Mouse (Mus musculus): ENCODE measurements around the gene Atp6v0a4. TPM values are rescaled to one million over a fixed set of nuclear protein-coding genes. Genes with fewer than 3 reads are reported as not detected.
A peak's percentile ranks its signal among the peaks of the same experiment; 100 is the strongest.

Atp6v0a4 gene
- polyA plus RNA-seq, 1 experiment from 2014 or later, result 0.34 TPM

GRCm38 (mm10) chr6:38121843-38122242, 2.5 kb downstream of the Atp6v0a4 start:
- Histone ChIP-seq H3K36me3 (ENCODE audit: control insufficient read depth, insufficient read depth, low read length) (no peaks in the 10 kb centered on the region; the same call in 1 of the 2 replicates), H3K27me3 (ENCODE audit: control insufficient read depth, insufficient read depth, low read length) (no peaks in the 10 kb centered on the region), H3K4me2 (no peak overlapping the region), H3K4me1 (ENCODE audit: control insufficient read depth, insufficient read depth, low read length) (peaks cover 9% of the 10 kb centered on the region; the same call in 1 of the 2 replicates), H3K27ac (ENCODE audit: low read depth, low read length) (no peak overlapping the region), H3K4me3 (ENCODE audit: low read depth, low read length) (no peak overlapping the region), H3K9ac (ENCODE audit: low read depth, low read length) (no peak overlapping the region), H3K9me3 (replicated peaks; ENCODE audit: control insufficient read depth, low read length) (no peaks in the 10 kb centered on the region)
- ATAC-seq (replicated peaks; ENCODE audit: insufficient number of reproducible peaks, low FRiP score, low TSS enrichment), result no peak
- 78% methylated on average over 5 of the region's 5 CpGs for WGBS (ENCODE audit: insufficient replicate concordance)

- Histone ChIP-seq H3K36me3 (ENCODE audit: control insufficient read depth, insufficient read depth, low read length) (no peaks in the 10 kb centered on the region; the same call in 1 of the 2 replicates), H3K4me1 (ENCODE audit: control insufficient read depth, insufficient read depth, low read length) (peaks cover 9% of the 10 kb centered on the region; the same call in 1 of the 2 replicates), H3K4me2 (no peak overlapping the region), H3K9me3 (replicated peaks; ENCODE audit: control insufficient read depth, low read length) (no peaks in the 10 kb centered on the region), H3K9ac (ENCODE audit: low read depth, low read length) (no peak overlapping the region), H3K27ac (ENCODE audit: low read depth, low read length) (no peak overlapping the region), H3K27me3 (ENCODE audit: control insufficient read depth, insufficient read depth, low read length) (no peaks in the 10 kb centered on the region), H3K4me3 (ENCODE audit: low read depth, low read length) (no peak overlapping the region)
- ATAC-seq (replicated peaks; ENCODE audit: insufficient number of reproducible peaks, low FRiP score, low TSS enrichment), result no peak
- WGBS (ENCODE audit: insufficient replicate concordance), result 67% methylated on average over 8 of the region's 9 CpGs
Measured at GRCm38 (mm10) chr6:38120681-38121371, 3.6 kb downstream of the Atp6v0a4 start.

- no peak overlapping the region for H3K9ac ChIP-seq (ENCODE audit: low read depth, low read length)
- H3K9me3 ChIP-seq (replicated peaks; ENCODE audit: control insufficient read depth, low read length), result no peaks in the 10 kb centered on the region
- H3K27ac ChIP-seq (ENCODE audit: low read depth, low read length), result no peak overlapping the region
- H3K4me3 ChIP-seq (ENCODE audit: low read depth, low read length), result no peak overlapping the region
- no peak for ATAC-seq (replicated peaks; ENCODE audit: insufficient number of reproducible peaks, low FRiP score, low TSS enrichment)
- H3K27me3 ChIP-seq (ENCODE audit: control insufficient read depth, insufficient read depth, low read length), result no peaks in the 10 kb centered on the region
- H3K4me1 ChIP-seq (ENCODE audit: control insufficient read depth, insufficient read depth, low read length), result peaks cover 7% of the 10 kb centered on the region; the same call in 1 of the 2 replicates
- no peak overlapping the region for H3K4me2 ChIP-seq
- 87% methylated on average over 6 of the region's 6 CpGs for WGBS (ENCODE audit: insufficient replicate concordance)
- H3K36me3 ChIP-seq (ENCODE audit: control insufficient read depth, insufficient read depth, low read length), result no peaks in the 10 kb centered on the region
Measured at GRCm38 (mm10) chr6:38118341-38118740, 6.0 kb downstream of the Atp6v0a4 start.

GRCm38 (mm10) chr6:38116107-38116770, 8.1 kb downstream of the Atp6v0a4 start:
- H3K36me3 ChIP-seq (ENCODE audit: control insufficient read depth, insufficient read depth, low read length), result no peaks in the 10 kb centered on the region
- no peaks in the 10 kb centered on the region for H3K27me3 ChIP-seq (ENCODE audit: control insufficient read depth, insufficient read depth, low read length)

GRCm38 (mm10) chr6:38110859-38111258, 13.5 kb downstream of the Atp6v0a4 start:
- no peak for ATAC-seq (replicated peaks; ENCODE audit: insufficient number of reproducible peaks, low FRiP score, low TSS enrichment)
- 75% methylated on average over 9 of the region's 9 CpGs for WGBS (ENCODE audit: insufficient replicate concordance)
- no peaks in the 10 kb centered on the region for H3K36me3 ChIP-seq (ENCODE audit: control insufficient read depth, insufficient read depth, low read length)

More at GRCm38 (mm10) chr6:38116107-38116770, 8.1 kb downstream of the Atp6v0a4 start:
- H3K9me3 ChIP-seq (replicated peaks; ENCODE audit: control insufficient read depth, low read length), result no peaks in the 10 kb centered on the region
- no peaks in the 10 kb centered on the region for H3K4me1 ChIP-seq (ENCODE audit: control insufficient read depth, insufficient read depth, low read length)
- ATAC-seq (replicated peaks; ENCODE audit: insufficient number of reproducible peaks, low FRiP score, low TSS enrichment), result no peak
- H3K4me2 ChIP-seq, result no peak overlapping the region
- no peak overlapping the region for H3K4me3 ChIP-seq (ENCODE audit: low read depth, low read length)
- H3K27ac ChIP-seq (ENCODE audit: low read depth, low read length), result no peak overlapping the region
- H3K9ac ChIP-seq (ENCODE audit: low read depth, low read length), result no peak overlapping the region
- WGBS (ENCODE audit: insufficient replicate concordance), result 52% methylated on average over 4 of the region's 4 CpGs

GRCm38 (mm10) chr6:38109871-38110270, 14.5 kb downstream of the Atp6v0a4 start:
- peak overlapping the region; percentile 43; the same call in 1 of the 2 replicates for H3K4me2 ChIP-seq

More at GRCm38 (mm10) chr6:38110859-38111258, 13.5 kb downstream of the Atp6v0a4 start:
- Histone ChIP-seq H3K4me2 (no peak overlapping the region), H3K9me3 (replicated peaks; ENCODE audit: control insufficient read depth, low read length) (no peaks in the 10 kb centered on the region), H3K27ac (ENCODE audit: low read depth, low read length) (no peak overlapping the region), H3K4me1 (ENCODE audit: control insufficient read depth, insufficient read depth, low read length) (no peaks in the 10 kb centered on the region; the same call in 1 of the 2 replicates), H3K4me3 (ENCODE audit: low read depth, low read length) (no peak overlapping the region), H3K27me3 (ENCODE audit: control insufficient read depth, insufficient read depth, low read length) (no peaks in the 10 kb centered on the region), H3K9ac (ENCODE audit: low read depth, low read length) (no peak overlapping the region)

GRCm38 (mm10) chr6:38109160-38109795, 15.1 kb downstream of the Atp6v0a4 start, which contains the start of gene Tmem213:
TSS of gene Tmem213 (plus strand) at chr6:38109255.
- Histone ChIP-seq H3K4me1 (ENCODE audit: control insufficient read depth, insufficient read depth, low read length) (no peaks in the 10 kb centered on the region; the same call in 1 of the 2 replicates), H3K4me2 (peak within 1 kb of the TSS; percentile 43), H3K4me3 (ENCODE audit: low read depth, low read length) (no peak within 1 kb of the TSS), H3K36me3 (ENCODE audit: control insufficient read depth, insufficient read depth, low read length) (no peaks in the 10 kb centered on the region), H3K27me3 (ENCODE audit: control insufficient read depth, insufficient read depth, low read length) (no peaks in the 10 kb centered on the region), H3K9ac (ENCODE audit: low read depth, low read length) (0 out of 2 replicates have a peak within 1 kb of the TSS, but pooled peaks have one; percentile 4), H3K9me3 (replicated peaks; ENCODE audit: control insufficient read depth, low read length) (no peaks in the 10 kb centered on the region), H3K27ac (ENCODE audit: low read depth, low read length) (no peak within 1 kb of the TSS)
- ATAC-seq (replicated peaks; ENCODE audit: insufficient number of reproducible peaks, low FRiP score, low TSS enrichment), result no peak
- 22% methylated on average over 9 of the region's 9 CpGs for WGBS (ENCODE audit: insufficient replicate concordance)

More at GRCm38 (mm10) chr6:38109871-38110270, 14.5 kb downstream of the Atp6v0a4 start:
- WGBS (ENCODE audit: insufficient replicate concordance), result 14% methylated on average over 9 of the region's 9 CpGs
- ATAC-seq (replicated peaks; ENCODE audit: insufficient number of reproducible peaks, low FRiP score, low TSS enrichment), result no peak
- Histone ChIP-seq H3K9ac (ENCODE audit: low read depth, low read length) (0 out of 2 replicates have a peak overlapping the region, but pooled peaks have one; percentile 4), H3K9me3 (replicated peaks; ENCODE audit: control insufficient read depth, low read length) (no peaks in the 10 kb centered on the region), H3K4me1 (ENCODE audit: control insufficient read depth, insufficient read depth, low read length) (no peaks in the 10 kb centered on the region; the same call in 1 of the 2 replicates), H3K36me3 (ENCODE audit: control insufficient read depth, insufficient read depth, low read length) (no peaks in the 10 kb centered on the region), H3K27ac (ENCODE audit: low read depth, low read length) (no peak overlapping the region), H3K4me3 (ENCODE audit: low read depth, low read length) (no peak overlapping the region), H3K27me3 (ENCODE audit: control insufficient read depth, insufficient read depth, low read length) (no peaks in the 10 kb centered on the region)

- Histone ChIP-seq H3K4me2 (no peak overlapping the region), H3K27me3 (ENCODE audit: control insufficient read depth, insufficient read depth, low read length) (no peaks in the 10 kb centered on the region), H3K36me3 (ENCODE audit: control insufficient read depth, insufficient read depth, low read length) (no peaks in the 10 kb centered on the region), H3K4me3 (ENCODE audit: low read depth, low read length) (no peak overlapping the region), H3K9me3 (replicated peaks; ENCODE audit: control insufficient read depth, low read length) (no peaks in the 10 kb centered on the region), H3K9ac (ENCODE audit: low read depth, low read length) (no peak overlapping the region), H3K27ac (ENCODE audit: low read depth, low read length) (no peak overlapping the region), H3K4me1 (ENCODE audit: control insufficient read depth, insufficient read depth, low read length) (no peaks in the 10 kb centered on the region; the same call in 1 of the 2 replicates)
- no peak for ATAC-seq (replicated peaks; ENCODE audit: insufficient number of reproducible peaks, low FRiP score, low TSS enrichment)
- 79% methylated on average over 5 of the region's 5 CpGs for WGBS (ENCODE audit: insufficient replicate concordance)
Measured at GRCm38 (mm10) chr6:38108449-38108848, 15.9 kb downstream of the Atp6v0a4 start.
